Mouse (Mus musculus): ENCODE measurements around the gene Pdzd2.

The Pdzd2 gene

GRCm38 (mm10) chr15:12619273-12619672, 120.5 kb downstream of the Pdzd2 start:
- DNase-seq = no peak

GRCm38 (mm10) chr15:12617651-12618050, 122.1 kb downstream of the Pdzd2 start:
- no peak for DNase-seq

GRCm38 (mm10) chr15:12617220-12617619, 122.5 kb downstream of the Pdzd2 start:
- no peak for DNase-seq

- DNase-seq = no peak
These were observed 124.5 kb downstream of the Pdzd2 start for GRCm38 (mm10) chr15:12614944-12615878.

- no peak for DNase-seq
These were observed 125.7 kb downstream of the Pdzd2 start for GRCm38 (mm10) chr15:12614011-12614410.

- no peak for DNase-seq
These were observed 126.6 kb downstream of the Pdzd2 start for GRCm38 (mm10) chr15:12612944-12613675.

- no peak for DNase-seq
These were observed 131.6 kb downstream of the Pdzd2 start for GRCm38 (mm10) chr15:12608090-12608489.

- DNase-seq = no peak
These were observed 133.4 kb downstream of the Pdzd2 start for GRCm38 (mm10) chr15:12606306-12606705.

GRCm38 (mm10) chr15:12605239-12605993, 134.3 kb downstream of the Pdzd2 start:
- no peak for DNase-seq

- no peak for DNase-seq
These were observed 136.1 kb downstream of the Pdzd2 start for GRCm38 (mm10) chr15:12603674-12604073.

GRCm38 (mm10) chr15:12593094-12593493, 146.6 kb downstream of the Pdzd2 start:
- DNase-seq = no peak

- DNase-seq = no peak
These were observed 147.1 kb downstream of the Pdzd2 start for GRCm38 (mm10) chr15:12592628-12593027.

- no peak for DNase-seq
These were observed 151.1 kb downstream of the Pdzd2 start for GRCm38 (mm10) chr15:12588661-12589060.

- DNase-seq = no peak
These were observed 152.8 kb downstream of the Pdzd2 start for GRCm38 (mm10) chr15:12586852-12587424.

- DNase-seq = peak; percentile 63
These were observed 153.6 kb downstream of the Pdzd2 start for GRCm38 (mm10) chr15:12586154-12586553.

GRCm38 (mm10) chr15:12583051-12583450, 156.7 kb downstream of the Pdzd2 start:
- no peak for DNase-seq

GRCm38 (mm10) chr15:12582471-12582870, 157.3 kb downstream of the Pdzd2 start:
- DNase-seq = no peak

GRCm38 (mm10) chr15:12579196-12579595, 160.5 kb downstream of the Pdzd2 start:
- no peak for DNase-seq

GRCm38 (mm10) chr15:12578276-12578675, 161.4 kb downstream of the Pdzd2 start:
- peak; percentile 50 for DNase-seq

- no peak for DNase-seq
These were observed 162.0 kb downstream of the Pdzd2 start for GRCm38 (mm10) chr15:12577715-12578114.

- peak; percentile 43 for DNase-seq
These were observed 162.5 kb downstream of the Pdzd2 start for GRCm38 (mm10) chr15:12577054-12577696.

GRCm38 (mm10) chr15:12573621-12574020, 166.1 kb downstream of the Pdzd2 start:
- DNase-seq = no peak

All from thymus, postnatal 14 days (tissue).